Mouse (Mus musculus): ENCODE results near the gene Crtc2.
"Not testable (repeated sequence)": the region's sequence is repeated elsewhere in the genome, so short reads cannot be mapped to it uniquely, and the experiment has no call there.

Gene Crtc2

DNA sequence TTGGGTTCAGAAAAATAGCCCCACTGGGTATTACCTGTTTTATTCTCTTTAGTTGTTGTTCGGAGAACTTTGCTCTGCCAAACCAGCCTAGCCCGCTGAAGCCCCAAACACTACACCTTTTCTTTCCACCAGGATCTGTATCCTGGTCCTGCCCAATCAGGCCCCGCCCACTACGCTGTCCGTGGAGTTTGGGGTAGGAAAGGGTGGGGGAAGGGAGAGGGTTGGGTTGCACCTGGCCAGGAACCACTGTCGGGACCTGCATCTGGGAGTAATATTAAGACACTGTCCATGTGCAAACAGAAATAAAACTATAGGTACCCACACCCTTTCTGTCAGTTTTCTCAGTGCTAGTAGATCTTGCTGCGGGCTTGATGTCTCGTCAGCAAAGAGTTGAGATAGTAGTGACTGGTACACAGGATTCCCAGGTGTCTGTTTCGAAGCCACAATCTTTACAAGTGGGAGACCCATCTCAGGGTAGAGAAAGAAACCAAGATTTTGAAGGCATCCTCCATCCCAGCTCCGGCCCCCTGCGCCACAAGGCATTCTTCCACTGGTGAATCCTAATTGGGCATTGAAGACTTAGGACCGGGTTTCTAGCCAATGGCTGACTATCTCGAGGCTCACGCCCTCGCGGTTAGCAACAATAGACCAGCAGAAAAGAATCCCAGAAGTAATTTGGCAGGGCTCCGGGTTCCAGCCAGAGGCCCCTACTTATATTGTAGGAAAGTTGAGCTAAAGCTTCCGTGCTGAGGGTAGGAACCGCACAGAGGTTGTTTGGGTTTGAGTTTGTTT is 10.8 kb upstream of the Crtc2 start, which contains the start of gene Creb3l4:
Gene Creb3l4, minus strand, starts transcription at position 529 of the 792 bp plus-strand sequence.
- peak; percentile 87 for DNase-seq

GRCm38 (mm10) chr3:90245406-90245805 is 8.6 kb upstream of the Crtc2 start:
- no peak for DNase-seq

DNA sequence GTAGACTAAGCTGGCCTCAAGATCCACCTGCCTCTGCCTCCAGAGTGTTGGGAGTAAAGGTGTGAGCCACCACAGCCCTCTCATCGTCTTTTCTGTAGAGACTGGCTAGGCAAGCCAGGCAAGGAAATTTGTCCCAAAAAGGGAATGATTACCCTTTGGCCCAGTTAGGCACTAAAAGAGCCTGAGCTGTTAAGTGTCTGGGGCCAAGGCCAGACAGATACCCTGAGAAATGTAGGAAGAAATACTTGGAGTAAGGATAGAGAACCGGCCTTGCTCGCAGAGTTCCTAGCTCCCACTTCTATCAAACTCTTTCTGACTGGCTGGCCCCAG is 6.4 kb upstream of the Crtc2 start:
- no peak for DNase-seq

DNA sequence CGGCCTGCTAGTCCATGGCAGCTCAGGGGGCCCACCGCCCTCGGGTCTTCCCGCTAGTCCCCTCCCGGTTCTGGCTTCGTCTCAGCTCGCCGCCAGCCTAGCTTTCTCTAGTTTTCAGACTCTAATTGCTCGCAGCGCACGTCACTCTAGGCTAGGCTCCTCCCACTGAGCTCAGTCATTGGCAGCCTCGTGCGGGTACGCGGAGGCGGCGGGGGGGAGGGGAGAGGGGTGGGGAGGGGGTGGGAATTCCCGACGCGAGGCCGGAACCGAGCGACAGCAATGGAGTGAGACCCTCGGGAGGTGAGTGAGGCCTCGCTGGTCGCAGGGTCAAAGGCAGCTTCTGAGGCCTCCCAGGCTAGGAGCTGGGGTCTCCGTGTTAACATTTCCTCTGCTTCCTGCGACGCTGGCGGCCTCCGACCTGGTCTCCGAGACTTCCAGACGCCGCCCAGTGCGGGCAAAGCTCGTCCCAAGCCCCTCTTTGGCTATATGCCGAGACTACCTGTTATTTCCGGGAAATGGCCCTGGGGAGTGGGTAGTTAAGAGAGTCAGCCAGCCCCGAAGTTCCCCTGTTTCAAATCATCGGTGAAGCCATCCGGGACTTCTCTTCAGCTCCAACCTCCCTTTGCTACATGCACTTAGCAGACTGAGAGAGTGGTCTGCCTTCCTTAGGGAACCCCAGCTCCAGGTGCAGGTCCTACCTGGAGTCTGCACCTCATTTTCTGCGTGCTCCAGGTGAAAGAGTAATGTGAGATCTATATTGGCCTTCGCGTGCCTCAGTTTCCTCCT is 5.8 kb upstream of the Crtc2 start, which contains the start of gene Slc39a1:
Gene Slc39a1, plus strand, starts transcription at position 213 of the 786 bp plus-strand sequence.
- DNase-seq, result peak; percentile 99

DNA sequence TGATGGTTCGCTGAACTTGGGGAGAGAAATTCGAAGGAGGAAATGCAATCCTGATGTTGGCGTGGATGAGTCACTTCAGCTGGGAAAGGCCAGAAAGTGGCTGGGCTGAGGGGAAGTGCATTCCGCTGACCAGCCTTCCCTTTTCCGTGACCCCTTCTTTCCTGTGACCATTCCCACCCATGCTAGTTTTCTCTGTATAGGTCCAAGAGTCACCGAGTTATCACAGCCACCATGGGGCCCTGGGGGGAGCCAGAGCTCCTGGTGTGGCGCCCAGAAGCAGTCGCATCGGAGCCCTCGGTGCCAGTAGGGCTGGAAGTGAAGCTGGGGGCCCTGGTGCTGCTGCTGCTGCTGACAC is 5.2 kb upstream of the Crtc2 start:
- peak; percentile 45 for DNase-seq

DNA sequence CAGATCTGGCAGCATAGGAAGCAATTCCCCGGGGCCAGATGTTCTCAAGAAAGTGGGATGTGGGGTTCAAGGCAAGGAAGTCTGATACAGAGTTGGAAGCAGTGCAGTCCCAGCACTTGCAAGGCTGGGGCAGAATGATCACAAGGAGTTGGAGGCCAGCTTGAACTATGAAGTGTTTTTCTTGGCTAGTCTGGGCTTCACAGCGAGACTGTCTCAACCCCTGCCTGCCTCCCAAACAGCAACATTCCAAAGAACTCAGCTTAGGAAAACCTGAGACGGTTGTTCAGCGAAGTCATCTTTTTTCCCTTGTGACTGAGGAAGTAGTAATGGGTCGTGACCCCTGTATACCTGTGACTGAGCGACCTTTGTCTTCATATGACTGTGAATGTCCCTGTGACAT is 3.2 kb upstream of the Crtc2 start:
- no peak for DNase-seq

- not testable (repeated sequence) for DNase-seq
These were observed 2.2 kb upstream of the Crtc2 start for GRCm38 (mm10) chr3:90251731-90252226.

- DNase-seq, result not testable (repeated sequence)
These were observed 1.3 kb upstream of the Crtc2 start for GRCm38 (mm10) chr3:90252659-90253058.

GRCm38 (mm10) chr3:90253174-90253573 is 789 bp upstream of the Crtc2 start:
- not testable (repeated sequence) for DNase-seq

GRCm38 (mm10) chr3:90254419-90255193 is 643 bp downstream of the Crtc2 start:
- peak; percentile 38 for DNase-seq

DNA sequence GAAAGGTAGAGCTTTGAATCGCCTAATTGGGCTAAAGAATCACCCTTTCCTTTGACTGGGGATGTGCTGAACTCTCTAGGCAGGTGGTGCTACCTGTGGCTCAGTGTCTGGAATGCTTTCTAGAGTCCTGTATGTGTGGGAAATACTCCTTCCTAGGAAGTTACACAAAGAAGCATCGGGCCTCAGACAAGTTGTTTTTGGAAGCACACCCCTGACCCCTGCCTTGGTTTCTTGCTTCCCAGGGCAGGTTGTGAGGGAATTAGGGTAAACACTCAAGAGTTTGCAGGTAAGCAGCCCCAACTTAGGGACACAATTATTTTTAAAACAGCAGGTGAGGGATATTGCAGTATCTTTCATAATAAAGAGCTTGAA is 1.2 kb downstream of the Crtc2 start:
- DNase-seq, result no peak

DNA sequence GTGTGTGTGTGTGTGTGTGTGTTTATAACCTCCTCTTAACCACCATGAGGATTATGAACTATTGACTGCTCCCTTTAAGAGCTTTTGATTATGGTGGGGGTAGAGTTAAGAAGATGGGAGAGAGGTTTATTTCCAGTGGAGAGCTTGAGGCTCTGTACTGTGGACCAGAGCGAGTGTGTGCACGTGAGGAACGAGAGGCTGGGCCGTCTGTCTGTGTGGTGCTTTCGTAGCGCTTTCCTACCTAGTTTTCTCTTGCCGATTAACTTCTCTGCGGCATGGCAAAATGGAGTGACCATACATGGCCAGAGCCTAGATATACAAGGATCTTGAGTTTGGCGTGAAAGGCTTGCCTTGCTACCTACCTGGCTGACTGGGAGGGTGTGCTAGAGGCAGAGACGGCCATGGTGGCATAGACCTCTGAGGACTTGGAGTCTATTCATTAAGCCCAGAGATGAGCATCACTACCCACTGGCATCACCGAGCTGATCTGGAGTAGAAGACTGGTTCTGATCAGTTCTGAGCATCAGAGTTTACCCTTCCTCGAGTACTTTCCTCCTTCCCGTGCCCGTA is 1.9 kb downstream of the Crtc2 start:
- no peak for DNase-seq

DNA sequence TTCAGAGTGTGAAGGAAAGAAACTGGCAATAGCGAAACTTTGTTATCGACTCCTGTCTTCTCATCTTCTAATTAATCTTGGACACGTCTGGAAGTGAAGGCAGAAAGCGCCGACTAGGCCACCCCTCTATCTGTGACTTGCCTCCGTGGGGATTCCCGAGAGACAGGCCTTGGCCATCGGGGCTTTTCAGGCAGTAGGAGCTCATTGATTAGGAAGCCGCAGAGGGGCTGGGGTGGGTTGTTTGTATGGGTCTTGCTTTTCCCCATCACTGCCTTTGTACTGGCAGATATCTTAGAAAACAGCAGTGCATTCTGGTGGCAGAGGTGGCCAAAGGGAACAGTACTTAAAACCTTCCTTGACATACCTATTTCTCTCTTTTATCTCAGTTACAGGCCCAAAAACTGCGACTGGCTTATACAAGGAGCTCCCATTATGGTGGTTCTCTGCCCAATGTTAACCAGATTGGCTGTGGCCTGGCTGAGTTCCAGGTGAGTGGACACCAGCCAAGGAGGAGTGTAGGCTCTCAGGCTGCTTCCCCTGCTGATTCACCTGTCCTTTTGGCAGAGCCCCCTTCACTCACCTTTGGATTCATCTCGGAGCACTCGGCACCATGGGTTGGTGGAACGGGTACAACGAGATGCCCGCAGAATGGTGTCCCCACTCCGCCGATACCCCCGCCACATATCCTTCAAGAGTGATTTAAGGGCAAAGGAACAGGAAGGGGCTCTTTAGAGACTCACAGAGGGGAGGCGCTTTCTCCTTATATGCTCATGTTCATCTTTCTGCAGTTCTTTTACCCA is 3.0 kb downstream of the Crtc2 start:
- DNase-seq, result no peak

DNA sequence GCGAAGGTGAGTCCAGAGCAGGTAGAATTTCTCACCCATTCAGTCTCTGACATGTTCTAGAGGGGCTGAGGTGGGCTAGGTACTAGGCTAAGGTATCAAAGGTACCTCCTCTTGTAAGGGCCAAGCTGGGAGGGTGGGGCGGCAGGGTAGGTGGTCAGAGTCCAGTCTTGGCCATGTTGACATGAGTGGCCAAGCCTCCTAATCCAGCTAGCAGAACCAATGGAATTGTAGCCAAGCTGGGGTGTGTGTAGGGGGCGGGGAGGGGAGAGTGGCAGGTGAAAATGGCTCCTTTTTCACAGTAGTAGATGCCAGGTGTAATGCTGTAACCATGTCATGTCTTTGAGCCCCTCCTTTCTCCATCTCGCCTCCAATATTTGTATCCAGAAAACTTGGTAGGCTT is 4.6 kb downstream of the Crtc2 start:
- no peak for DNase-seq

DNA sequence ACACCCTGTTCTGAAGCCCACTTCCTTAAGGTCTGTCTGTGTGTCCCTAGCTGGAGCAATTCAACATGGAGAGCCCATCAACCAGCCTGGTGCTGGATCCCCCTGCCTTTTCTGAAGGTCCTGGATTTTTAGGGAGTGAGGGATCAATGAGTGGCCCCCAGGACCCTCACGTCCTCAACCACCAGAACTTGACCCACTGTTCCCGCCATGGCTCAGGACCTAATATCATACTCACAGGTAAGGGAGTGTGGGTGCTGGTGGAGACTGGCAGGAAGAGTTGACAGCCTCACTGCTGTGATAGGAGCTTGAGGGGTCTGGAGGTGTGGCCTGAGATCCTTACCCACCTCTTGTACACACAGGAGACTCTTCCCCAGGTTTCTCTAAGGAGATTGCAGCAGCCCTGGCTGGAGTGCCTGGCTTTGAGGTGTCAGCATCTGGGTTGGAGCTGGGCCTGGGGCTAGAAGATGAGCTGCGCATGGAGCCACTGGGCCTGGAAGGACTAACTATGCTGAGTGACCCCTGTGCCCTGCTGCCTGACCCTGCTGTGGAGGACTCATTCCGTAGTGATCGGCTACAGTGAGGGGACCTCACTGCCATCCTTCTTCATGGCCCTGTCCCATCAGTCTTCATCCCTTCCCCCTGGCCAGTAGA is 9.3 kb downstream of the Crtc2 start:
- DNase-seq, result no peak

GRCm38 (mm10) chr3:90264687-90265033 is 10.7 kb downstream of the Crtc2 start:
- DNase-seq, result peak; percentile 1

- DNase-seq, result peak; percentile 90
These were observed 11.3 kb downstream of the Crtc2 start, which contains the start of gene Dennd4b for GRCm38 (mm10) chr3:90265034-90265931. TSS of gene Dennd4b (plus strand) at chr3:90265185.

DNA sequence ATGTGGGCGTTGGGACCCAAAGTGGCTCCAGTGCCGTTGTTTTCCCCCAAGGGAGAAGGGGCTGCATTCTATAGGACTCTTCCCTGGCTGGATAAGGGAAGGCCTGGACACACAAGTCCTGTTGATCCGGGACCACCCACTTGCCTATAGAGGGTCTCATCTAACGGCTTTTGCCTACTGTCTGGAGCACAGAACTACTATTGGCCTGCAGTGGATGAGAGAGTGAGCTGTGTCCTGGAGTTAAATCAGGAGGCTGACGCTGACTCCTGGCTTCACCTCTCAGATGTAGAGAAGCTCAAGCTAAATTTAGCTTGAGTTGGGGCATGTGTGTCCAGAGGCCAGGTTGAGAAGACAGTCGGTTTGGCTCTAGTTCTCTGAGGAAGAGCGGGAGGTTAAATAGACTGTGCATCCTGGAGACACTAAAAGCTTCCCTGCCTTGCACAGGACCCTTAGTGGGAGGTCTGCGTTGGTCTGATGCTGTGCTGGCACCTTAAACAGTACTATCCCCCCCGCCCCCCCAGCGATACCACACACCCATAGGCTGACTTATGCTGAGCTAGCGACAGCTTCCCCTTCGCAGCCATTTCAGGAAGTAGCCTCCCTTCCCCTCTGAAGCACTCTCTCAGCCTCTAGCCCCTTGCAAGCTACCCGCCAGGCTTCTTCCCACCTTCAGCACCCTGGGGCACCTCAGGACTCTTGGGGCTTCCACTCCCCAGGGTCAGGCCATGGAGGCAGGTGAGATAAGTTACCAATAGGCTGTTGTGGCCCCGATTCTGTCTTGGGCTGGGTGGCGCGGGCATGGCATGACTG is 12.2 kb downstream of the Crtc2 start:
- no peak for DNase-seq
